Mouse (Mus musculus) skeletal muscle tissue, adult 2 months (tissue): ENCODE measurements at regions not wholly inside any gene's neighbourhood (a gene's known extent, or its start where the extent isn't known, plus 50 kb on each side); places are given as distances from the start of the nearest gene placed in this dataset.

Experiments used
- DNase-seq: peaks from one replicate; pipeline ENCODE4 v3.0.0-alpha.2; 2012; ENCODE audit warnings: low read depth, low spot score

GRCm38 (mm10) chr11:71513067-71513350, 236.7 kb upstream of the Wscd1 start:
- no peak for DNase-seq

GRCm38 (mm10) chr11:71515264-71515663, 234.5 kb upstream of the Wscd1 start:
- DNase-seq = no peak

GRCm38 (mm10) chr11:71517377-71517776, 232.3 kb upstream of the Wscd1 start:
- no peak for DNase-seq

- DNase-seq = no peak
These were observed 222.0 kb upstream of the Wscd1 start for GRCm38 (mm10) chr11:71527691-71528090.

- DNase-seq = no peak
These were observed 221.1 kb upstream of the Wscd1 start for GRCm38 (mm10) chr11:71528588-71528987.

GRCm38 (mm10) chr11:71541178-71541845, 208.4 kb upstream of the Wscd1 start:
- DNase-seq = no peak

- DNase-seq = no peak
These were observed 192.3 kb upstream of the Wscd1 start for GRCm38 (mm10) chr11:71557412-71557811.

- no peak for DNase-seq
These were observed 184.9 kb upstream of the Wscd1 start for GRCm38 (mm10) chr11:71564831-71565230.

GRCm38 (mm10) chr11:71576801-71577200, 172.9 kb upstream of the Wscd1 start:
- DNase-seq = no peak

- no peak for DNase-seq
These were observed 167.9 kb upstream of the Wscd1 start for GRCm38 (mm10) chr11:71581775-71582174.

GRCm38 (mm10) chr11:71591014-71591413, 158.7 kb upstream of the Wscd1 start:
- no peak for DNase-seq

- no peak for DNase-seq
These were observed 155.4 kb upstream of the Wscd1 start for GRCm38 (mm10) chr11:71594250-71594847.

- DNase-seq = no peak
These were observed 152.0 kb upstream of the Wscd1 start for GRCm38 (mm10) chr11:71597709-71598108.

GRCm38 (mm10) chr11:71610782-71611181, 138.9 kb upstream of the Wscd1 start:
- no peak for DNase-seq

GRCm38 (mm10) chr11:71615526-71615925, 134.2 kb upstream of the Wscd1 start:
- no peak for DNase-seq

- DNase-seq = no peak
These were observed 124.1 kb upstream of the Wscd1 start for GRCm38 (mm10) chr11:71625501-71626191.

- no peak for DNase-seq
These were observed 113.6 kb upstream of the Wscd1 start for GRCm38 (mm10) chr11:71636111-71636510.

GRCm38 (mm10) chr11:71636785-71637184, 112.9 kb upstream of the Wscd1 start:
- no peak for DNase-seq

- no peak for DNase-seq
These were observed 106.8 kb upstream of the Wscd1 start for GRCm38 (mm10) chr11:71642886-71643285.

GRCm38 (mm10) chr11:71651756-71652380, 97.9 kb upstream of the Wscd1 start:
- DNase-seq = no peak

GRCm38 (mm10) chr11:71652381-71652775, 97.3 kb upstream of the Wscd1 start:
- no peak for DNase-seq

- no peak for DNase-seq
These were observed 91.4 kb upstream of the Wscd1 start for GRCm38 (mm10) chr11:71658346-71658745.
